Mouse (Mus musculus): ENCODE data around the gene Ipmk. TPM values are rescaled to one million over a fixed set of nuclear protein-coding genes. Genes with fewer than 3 reads are reported as not detected.

The Ipmk gene
- 10 to 100 TPM; 15.6 to 20.5 TPM for total RNA-seq (2021)
- long read RNA-seq, experiment 1, full-length matches to known transcripts = 4 of 5 reads
- long read RNA-seq, experiment 1, partial matches to known transcripts = 0 of 5 reads
- long read RNA-seq, experiment 1, other reads (novel, unspliced or antisense) = 1 of 5 reads
- long read RNA-seq, experiment 2, full-length matches to known transcripts = 3 of 3 reads
- long read RNA-seq, experiment 2, partial matches to known transcripts = 0 of 3 reads
- long read RNA-seq, experiment 2, other reads (novel, unspliced or antisense) = 0 of 3 reads

GRCm38 (mm10) chr10:71347509-71347949, at the start of gene Ipmk:
Gene Ipmk, plus strand, starts transcription at chr10:71347763.
- peak; percentile 100 for DNase-seq

GRCm38 (mm10) chr10:71300161-71300560, 47.4 kb upstream of the Ipmk start:
- no peak for DNase-seq

GRCm38 (mm10) chr10:71302490-71302889, 45.1 kb upstream of the Ipmk start:
- peak in 1 of 2 experiments; percentile 18 for DNase-seq

GRCm38 (mm10) chr10:71306190-71306589, 41.4 kb upstream of the Ipmk start:
- peak; percentile 20 to 57 for DNase-seq

- no peak for DNase-seq
Observed at GRCm38 (mm10) chr10:71306759-71307158, 40.8 kb upstream of the Ipmk start.

GRCm38 (mm10) chr10:71308199-71308598, 39.4 kb upstream of the Ipmk start:
- DNase-seq = no peak

- no peak for DNase-seq
Observed at GRCm38 (mm10) chr10:71310288-71310687, 37.3 kb upstream of the Ipmk start.

- DNase-seq = peak; percentile 8 to 56
Observed at GRCm38 (mm10) chr10:71314596-71314995, 33.0 kb upstream of the Ipmk start.

- no peak for DNase-seq
Observed at GRCm38 (mm10) chr10:71316056-71316455, 31.5 kb upstream of the Ipmk start.

GRCm38 (mm10) chr10:71316497-71316896, 31.1 kb upstream of the Ipmk start:
- DNase-seq = no peak

GRCm38 (mm10) chr10:71323669-71324068, 23.9 kb upstream of the Ipmk start:
- no peak for DNase-seq

- no peak for DNase-seq
Observed at GRCm38 (mm10) chr10:71326123-71326522, 21.4 kb upstream of the Ipmk start.

GRCm38 (mm10) chr10:71326789-71327188, 20.8 kb upstream of the Ipmk start:
- DNase-seq = peak; percentile 73 to 75

- no peak for DNase-seq
Observed at GRCm38 (mm10) chr10:71327386-71327785, 20.2 kb upstream of the Ipmk start.

GRCm38 (mm10) chr10:71328382-71328781, 19.2 kb upstream of the Ipmk start:
- no peak for DNase-seq

GRCm38 (mm10) chr10:71328870-71329269, 18.7 kb upstream of the Ipmk start:
- no peak for DNase-seq

GRCm38 (mm10) chr10:71329295-71329694, 18.3 kb upstream of the Ipmk start:
- no peak for DNase-seq

GRCm38 (mm10) chr10:71330070-71330469, 17.5 kb upstream of the Ipmk start:
- no peak for DNase-seq

- DNase-seq = no peak
Observed at GRCm38 (mm10) chr10:71331908-71332307, 15.7 kb upstream of the Ipmk start.

GRCm38 (mm10) chr10:71332376-71332775, 15.2 kb upstream of the Ipmk start:
- DNase-seq = no peak

- DNase-seq = no peak
Observed at GRCm38 (mm10) chr10:71332859-71333258, 14.7 kb upstream of the Ipmk start.

GRCm38 (mm10) chr10:71337733-71338132, 9.8 kb upstream of the Ipmk start:
- DNase-seq = no peak

GRCm38 (mm10) chr10:71338156-71338905, 9.2 kb upstream of the Ipmk start:
- DNase-seq = peak in 1 of 2 experiments; percentile 41

GRCm38 (mm10) chr10:71339463-71339862, 8.1 kb upstream of the Ipmk start:
- no peak for DNase-seq
